7 mouse cellular contexts compared by ENCODE assay signal in genomic region chr9:56501721-56502542, GRCm38 (mm10).
DNase-seq lines count a peak whose midpoint lies in the region; ATAC-seq and TF ChIP-seq lines count a peak whose summit lies in the region.

No protein-coding gene starts in this region.

- H3K27ac ChIP-seq in neural tube, embryonic 12.5 days = 0 out of 2 replicates have a peak overlapping the region, but pooled peaks have one; percentile 34
- peak overlapping the region; percentile 60 to 98 for H3K27ac ChIP-seq in heart, embryonic 14.5 days (replicated peaks in 1 of 2; ENCODE audit: control insufficient read depth in 1 of 2, insufficient read depth in 1 of 2, low read depth in 2 of 2, low read length in 2 of 2)
- H3K27ac ChIP-seq in limb, embryonic 13.5 days = peak overlapping the region; percentile 22; the same call in 1 of the 2 replicates
- peak overlapping the region; percentile 10 for H3K27ac ChIP-seq in testis, adult 2 months (ENCODE audit: control insufficient read depth, insufficient read depth, low read depth, low read length)

- ATAC-seq in neural tube, embryonic 12.5 days (ENCODE audit: low FRiP score, low read depth) = no peak
- no peak for ATAC-seq in heart, embryonic 14.5 days (ENCODE audit: insufficient number of reproducible peaks, insufficient read depth, low FRiP score, low read depth)
- ATAC-seq in limb, embryonic 13.5 days (ENCODE audit: low FRiP score, low read depth) = no peak

- H3K4me2 ChIP-seq in neural tube, embryonic 12.5 days (replicated peaks) = peak overlapping the region; percentile 12; the same call in 1 of the 2 replicates
- H3K4me2 ChIP-seq in heart, embryonic 14.5 days (ENCODE audit: low read length) = peak overlapping the region; percentile 42
- H3K4me2 ChIP-seq in limb, embryonic 13.5 days (replicated peaks) = peak overlapping the region; percentile 35

- H3K4me1 ChIP-seq in neural tube, embryonic 12.5 days = peaks cover 12% of the 10 kb centered on the region
- peaks cover 53 to 80% of the 10 kb centered on the region in 2 experiments for H3K4me1 ChIP-seq in heart, embryonic 14.5 days (ENCODE audit: control insufficient read depth in 2 of 2, insufficient read depth in 2 of 2, low read length in 2 of 2)
- H3K4me1 ChIP-seq in limb, embryonic 13.5 days = peaks cover 79% of the 10 kb centered on the region
- H3K4me1 ChIP-seq in testis, adult 2 months (ENCODE audit: control insufficient read depth, insufficient read depth, low read length) = peaks cover 2% of the 10 kb centered on the region; the same call in 1 of the 2 replicates

- DNase-seq in neural tube, embryonic 10.5 days (ENCODE audit: extremely low spot score, low spot score) = no peak
- no peak for DNase-seq in right cerebral cortex, postnatal 4 days
- no peak for DNase-seq in cerebellum, postnatal 25 days

- no peak overlapping the region for H3K9ac ChIP-seq in neural tube, embryonic 12.5 days
- peak overlapping the region; percentile 48 for H3K9ac ChIP-seq in heart, embryonic 14.5 days (ENCODE audit: low read length)
- H3K9ac ChIP-seq in limb, embryonic 13.5 days = no peak overlapping the region

- no peak for TF ChIP-seq POLR2A in testis, adult 2 months (IDR thresholded peaks at IDR 0.05; ENCODE audit: control insufficient read depth, low read depth, low read length)

- no peak for TF ChIP-seq CTCF in testis, adult 2 months (IDR thresholded peaks at IDR 0.05; ENCODE audit: control insufficient read depth, insufficient read depth, insufficient replicate concordance, low read depth, low read length)

- H3K4me3 ChIP-seq in neural tube, embryonic 12.5 days = no peak overlapping the region
- H3K4me3 ChIP-seq in heart, embryonic 14.5 days (ENCODE audit: control insufficient read depth in 1 of 2, insufficient read depth in 1 of 2, low read depth in 1 of 2, low read length in 2 of 2) = no peak overlapping the region
- no peak overlapping the region for H3K4me3 ChIP-seq in limb, embryonic 13.5 days
- H3K4me3 ChIP-seq in testis, adult 2 months (ENCODE audit: control insufficient read depth, low read depth, low read length) = no peak overlapping the region

- no peaks in the 10 kb centered on the region for H3K27me3 ChIP-seq in neural tube, embryonic 12.5 days (replicated peaks)
- H3K27me3 ChIP-seq in heart, embryonic 14.5 days (ENCODE audit: control insufficient read depth, insufficient read depth, low read length) = no peaks in the 10 kb centered on the region
- no peaks in the 10 kb centered on the region for H3K27me3 ChIP-seq in limb, embryonic 13.5 days
- H3K27me3 ChIP-seq in testis, adult 2 months (ENCODE audit: control insufficient read depth, insufficient read depth, low read length) = no peaks in the 10 kb centered on the region

- no peaks in the 10 kb centered on the region for H3K9me3 ChIP-seq in neural tube, embryonic 12.5 days
- H3K9me3 ChIP-seq in heart, embryonic 14.5 days (ENCODE audit: control insufficient read depth, low read length) = no peaks in the 10 kb centered on the region
- H3K9me3 ChIP-seq in limb, embryonic 13.5 days = no peaks in the 10 kb centered on the region

- WGBS in neural tube, embryonic 12.5 days = 60% methylated on average over 10 of the region's 10 CpGs
- WGBS in heart, embryonic 14.5 days = 36% methylated on average over 10 of the region's 10 CpGs
- 42% methylated on average over 10 of the region's 10 CpGs for WGBS in limb, embryonic 13.5 days

- H3K36me3 ChIP-seq in neural tube, embryonic 12.5 days = no peaks in the 10 kb centered on the region
- H3K36me3 ChIP-seq in heart, embryonic 14.5 days (ENCODE audit: control insufficient read depth, insufficient read depth, low read length) = no peaks in the 10 kb centered on the region
- H3K36me3 ChIP-seq in limb, embryonic 13.5 days = no peaks in the 10 kb centered on the region
- H3K36me3 ChIP-seq in testis, adult 2 months (ENCODE audit: control insufficient read depth, insufficient read depth, low read length) = no peaks in the 10 kb centered on the region

Comparison
In these comparisons a context has a peak if more than half of its experiments do, and no peak if none do; other contexts are left out.
1. H3K27ac ChIP-seq: peak in every context shown above with its lines; median percentile 79 in heart, embryonic 14.5 days; 34 in neural tube, embryonic 12.5 days; 22 in limb, embryonic 13.5 days; 10 in testis, adult 2 months.